Mouse (Mus musculus) adipocyte (in vitro differentiated cells): Measurements from ENCODE around the gene Krtap7-1.

ENCODE experiments used
- DNase-seq: peaks from one replicate; pipeline ENCODE4 v3.0.0-alpha.2; 2016; ENCODE audit warnings: low spot score

Krtap7-1 gene

DNA sequence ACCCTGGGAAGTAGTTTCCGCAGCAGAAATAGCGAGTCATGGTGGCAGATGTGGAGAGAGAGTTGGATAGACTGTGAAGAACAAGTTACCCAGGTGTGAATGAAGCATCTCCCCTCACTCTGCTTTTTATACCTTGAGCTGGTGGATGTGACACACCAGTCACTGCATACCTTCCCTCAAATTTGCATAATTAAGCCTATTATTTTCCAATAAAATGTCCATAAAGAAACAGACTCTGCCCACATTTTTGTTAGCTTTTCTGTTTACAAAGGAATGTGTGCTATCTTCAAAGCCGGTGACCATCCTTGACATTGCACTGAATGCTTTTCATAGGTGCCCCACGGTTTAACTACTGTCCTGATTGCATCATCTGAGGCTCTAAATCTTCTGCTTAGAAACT is at the start of gene Krtap7-1:
TSS of gene Krtap7-1 (minus strand) at position 101 of the 400 bp plus-strand sequence.
- no peak for DNase-seq

DNA sequence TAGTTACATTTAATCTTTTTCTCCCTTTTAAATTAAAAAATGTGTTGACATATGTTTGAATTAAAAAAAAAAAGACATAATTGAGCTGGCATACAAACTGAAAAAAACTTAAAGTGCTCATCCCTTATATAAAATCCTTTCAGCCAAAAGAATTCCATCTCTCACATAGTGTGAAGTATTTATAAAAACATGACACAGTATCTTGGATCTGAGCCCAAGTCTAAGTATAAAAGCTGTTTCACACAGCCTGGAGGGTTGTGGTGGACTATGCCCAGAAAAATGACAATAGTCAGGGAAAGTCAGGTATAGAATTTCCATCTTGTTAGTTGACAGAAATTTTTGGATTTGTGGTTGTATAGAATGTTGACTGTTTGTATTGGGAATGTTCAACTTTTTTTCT is 42.2 kb upstream of the Krtap7-1 start:
- DNase-seq = no peak

DNA sequence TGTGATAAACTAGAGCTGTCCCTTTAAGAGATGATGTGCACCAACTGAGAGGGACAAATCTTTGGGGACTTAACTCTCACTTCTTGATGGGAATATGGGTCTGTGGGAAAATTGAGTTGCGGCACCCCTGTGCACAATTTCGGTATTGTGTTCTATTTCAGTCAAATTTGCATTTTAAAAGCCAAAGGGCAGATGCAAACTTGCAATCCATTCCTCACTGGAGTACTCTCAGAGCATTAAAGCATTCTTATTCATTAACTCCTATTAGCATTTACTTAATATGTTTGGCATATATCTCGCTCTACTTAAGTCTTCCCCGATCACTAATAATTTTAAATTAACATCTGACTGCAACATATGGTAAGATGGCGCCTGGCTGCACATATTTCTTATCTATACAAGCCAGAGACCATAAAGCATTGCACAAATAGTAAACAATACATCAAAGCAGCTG is 29.9 kb upstream of the Krtap7-1 start:
- no peak for DNase-seq

DNA sequence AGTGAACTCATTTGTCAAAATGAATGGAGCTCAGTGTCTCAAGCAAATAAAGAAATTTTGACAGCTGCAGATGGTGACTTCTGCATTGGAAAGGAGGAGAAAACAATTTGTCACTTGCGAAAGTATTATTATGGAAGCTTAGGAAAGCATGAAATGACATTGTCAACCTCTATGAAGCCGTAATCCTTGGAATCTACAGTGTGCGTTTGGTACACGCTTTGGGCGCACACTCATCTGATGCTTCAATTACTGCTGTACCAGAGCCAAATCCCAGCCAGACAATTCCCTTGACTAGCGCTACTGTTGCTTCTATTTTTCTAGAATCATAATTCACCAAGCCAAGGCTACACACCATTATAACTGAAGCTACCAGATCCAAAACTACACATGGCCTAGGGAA is 29.2 kb upstream of the Krtap7-1 start:
- DNase-seq = no peak

DNA sequence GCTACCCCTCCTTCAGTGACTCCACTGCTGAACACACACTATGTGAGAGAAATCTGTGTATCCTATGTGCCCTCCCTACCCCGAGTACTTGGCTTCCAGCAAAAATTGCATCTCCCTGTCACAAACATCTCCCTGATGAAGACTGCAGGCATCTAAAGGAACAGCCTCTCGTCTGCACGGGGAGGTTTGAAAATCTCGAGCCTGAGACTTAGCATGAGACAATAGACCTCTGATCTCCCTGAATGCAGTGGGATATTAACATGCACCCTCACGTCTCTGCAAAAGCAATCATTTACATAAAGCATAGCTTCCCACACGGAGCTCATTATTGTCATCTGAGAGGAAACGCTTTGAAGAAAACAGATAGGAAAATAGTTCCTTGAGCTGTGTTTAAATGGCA is 22.4 kb upstream of the Krtap7-1 start:
- DNase-seq = no peak

DNA sequence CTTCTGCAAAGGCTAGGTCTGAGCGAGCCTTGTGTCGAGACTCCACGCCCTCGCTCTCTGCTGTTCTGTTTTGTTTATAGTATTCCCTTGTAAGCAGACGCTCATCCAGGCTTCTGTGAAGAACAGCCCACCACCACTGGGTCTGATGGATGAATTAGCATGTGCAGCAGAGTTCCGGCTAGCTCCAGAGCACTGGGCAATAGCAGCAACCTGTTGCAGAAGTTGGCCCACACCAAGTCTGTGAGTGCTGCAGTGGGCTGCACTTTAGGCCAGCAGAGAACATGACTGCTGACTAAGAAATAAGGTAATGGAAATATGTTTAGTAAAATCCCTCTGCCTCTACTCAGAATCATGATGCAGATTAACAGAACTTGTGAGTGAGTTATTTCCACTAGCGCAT is 21.7 kb upstream of the Krtap7-1 start:
- DNase-seq = no peak

DNA sequence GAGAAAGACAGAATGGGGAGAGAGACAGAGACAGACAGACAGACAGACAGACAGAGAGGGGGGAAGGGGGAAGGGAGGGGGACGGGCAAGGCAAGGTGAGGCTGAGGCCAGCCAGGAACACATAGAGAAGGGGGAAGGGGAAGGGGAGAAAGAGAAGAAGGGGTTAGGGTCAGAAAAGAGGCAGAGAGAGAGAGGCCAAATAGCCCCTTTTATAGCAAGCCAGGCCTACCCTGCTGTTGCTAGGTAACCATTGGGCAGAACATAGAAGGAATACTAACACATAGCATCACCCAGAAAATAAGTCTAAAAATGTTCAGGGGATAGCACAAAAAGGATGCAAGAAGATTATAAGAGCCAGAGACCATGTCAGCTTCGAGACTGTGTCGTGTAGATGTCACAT is 20.3 kb upstream of the Krtap7-1 start:
- DNase-seq = no peak

DNA sequence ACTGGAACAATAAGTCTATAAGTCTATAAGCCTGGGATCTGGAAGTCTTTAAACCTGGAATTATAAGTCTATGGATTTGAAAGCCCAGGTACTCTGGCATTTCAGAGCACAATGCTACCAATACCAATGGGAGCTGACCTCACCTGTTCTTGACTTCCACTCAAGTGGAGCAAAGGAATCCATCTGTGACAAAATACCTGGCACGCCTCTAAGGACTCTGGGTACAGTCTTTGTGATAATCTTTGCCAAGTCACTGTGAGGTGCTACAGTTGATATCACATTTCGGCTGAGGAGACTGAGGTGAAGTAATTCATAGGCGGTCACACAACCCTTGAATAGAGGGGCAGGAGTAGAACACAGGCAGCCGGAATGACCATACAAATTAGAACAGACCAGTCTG is 12.9 kb upstream of the Krtap7-1 start:
- no peak for DNase-seq

DNA sequence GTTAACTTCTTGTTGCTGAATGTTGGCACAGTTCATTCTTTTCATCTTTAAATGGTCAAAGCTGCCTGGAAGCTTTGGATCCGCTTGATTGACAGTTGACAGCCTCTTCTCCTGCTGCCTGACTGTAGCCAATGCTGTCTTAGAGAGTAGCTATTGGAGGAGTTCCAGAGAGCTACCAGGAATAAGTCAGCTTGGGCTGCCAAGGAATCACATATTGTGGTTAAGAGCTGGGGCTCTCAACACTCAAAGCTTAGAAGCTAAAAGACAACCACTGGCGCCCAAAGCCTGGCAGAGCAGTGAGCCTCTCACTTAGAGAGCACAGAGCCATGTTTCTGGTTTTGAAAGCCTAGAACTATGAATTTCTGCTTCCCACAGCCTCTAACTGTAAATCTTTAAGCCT is 12.4 kb upstream of the Krtap7-1 start:
- no peak for DNase-seq

DNA sequence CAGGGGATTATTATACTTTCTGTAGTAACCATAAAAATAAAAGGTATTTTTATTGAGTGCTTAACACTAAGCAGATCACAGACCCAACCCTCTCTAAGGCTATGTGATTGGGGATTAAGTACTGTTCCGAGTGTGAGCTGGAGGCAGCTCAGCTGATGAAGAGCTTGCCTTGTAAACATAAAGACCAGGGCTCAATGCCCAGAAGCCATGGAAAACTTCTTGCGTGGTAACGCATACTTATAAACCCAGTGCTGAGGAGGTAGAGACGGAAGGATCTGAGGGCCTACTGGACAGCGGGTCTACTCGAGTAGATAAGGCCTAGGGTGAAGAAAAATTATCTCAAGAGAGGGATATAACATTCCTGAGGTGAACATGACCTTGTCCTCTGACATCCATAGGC is 12.0 kb upstream of the Krtap7-1 start:
- no peak for DNase-seq

DNA sequence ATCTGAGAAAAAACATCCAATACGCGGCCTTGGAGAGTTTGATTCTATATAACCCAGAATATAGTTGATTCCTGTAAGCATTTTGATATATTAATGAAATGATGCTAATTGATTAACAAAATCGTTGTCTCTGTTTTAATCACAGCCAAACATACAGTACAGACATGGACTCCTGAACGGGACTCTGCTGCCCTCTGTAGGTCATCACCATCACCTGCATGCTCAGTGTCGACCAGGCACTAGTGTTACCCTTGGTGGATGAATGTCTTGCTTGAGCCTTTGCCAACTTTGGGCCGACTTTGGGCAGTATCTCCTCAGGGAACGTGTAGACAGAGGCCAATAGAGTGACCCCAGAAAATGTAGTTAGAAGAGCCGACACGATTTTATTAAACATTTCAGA is 9.5 kb upstream of the Krtap7-1 start:
- DNase-seq = peak; percentile 8

DNA sequence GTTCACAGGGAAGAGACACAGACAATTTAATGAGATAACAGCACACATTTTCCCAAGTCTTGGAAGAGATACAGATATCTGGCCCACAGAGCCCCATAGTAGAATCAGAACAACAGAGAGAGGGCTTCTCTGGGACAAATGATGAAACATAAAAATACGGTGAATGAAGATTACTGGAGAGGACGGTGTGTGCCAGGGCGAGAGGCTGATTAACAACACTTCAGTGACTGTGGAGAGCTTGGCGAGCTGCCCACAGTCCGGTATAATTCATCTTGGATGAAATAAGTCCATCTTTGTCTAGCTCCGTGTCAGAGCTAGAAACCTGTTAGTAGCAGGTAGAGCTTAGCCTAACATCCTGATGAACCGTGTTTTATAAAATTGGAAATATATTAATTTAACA is 5.3 kb upstream of the Krtap7-1 start:
- no peak for DNase-seq

DNA sequence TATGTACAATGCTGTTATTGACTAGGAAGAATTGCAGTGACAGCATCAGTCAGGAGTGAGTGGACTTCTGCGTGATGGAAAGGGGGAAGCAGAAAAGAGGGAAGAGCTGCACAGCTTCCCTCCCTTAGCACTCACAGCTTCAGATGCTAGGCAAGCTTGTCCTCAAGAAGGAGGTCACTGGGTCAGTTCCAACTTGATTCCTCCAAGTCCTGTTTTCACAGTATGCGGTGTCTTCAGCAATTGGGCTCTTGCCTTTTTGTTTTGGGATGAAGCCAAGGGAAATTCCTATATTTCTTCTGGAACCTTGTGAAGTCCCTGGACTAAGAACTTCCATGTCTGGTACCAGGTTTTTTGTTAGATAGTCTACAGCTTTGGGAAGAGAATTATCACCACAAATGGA is 4.6 kb downstream of the Krtap7-1 start:
- no peak for DNase-seq

DNA sequence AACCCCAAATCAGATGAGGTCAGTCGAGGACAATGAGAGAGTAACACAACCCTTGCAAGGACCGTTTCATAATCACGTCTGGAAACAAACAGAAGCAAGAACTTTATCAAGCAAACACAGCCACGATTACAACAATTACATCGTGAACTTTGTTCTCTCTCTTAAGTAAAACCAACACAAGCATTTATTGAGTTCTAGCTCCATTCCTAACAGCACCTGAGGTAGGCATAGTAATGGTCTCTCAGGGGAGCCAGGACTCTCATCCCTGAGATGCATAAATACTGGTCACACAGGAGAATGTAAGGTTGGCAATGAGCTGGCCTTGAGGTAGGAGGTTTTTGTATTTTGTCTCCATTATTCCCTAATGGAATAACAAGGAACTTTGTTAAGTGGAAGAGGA is 6.3 kb downstream of the Krtap7-1 start:
- DNase-seq = no peak

DNA sequence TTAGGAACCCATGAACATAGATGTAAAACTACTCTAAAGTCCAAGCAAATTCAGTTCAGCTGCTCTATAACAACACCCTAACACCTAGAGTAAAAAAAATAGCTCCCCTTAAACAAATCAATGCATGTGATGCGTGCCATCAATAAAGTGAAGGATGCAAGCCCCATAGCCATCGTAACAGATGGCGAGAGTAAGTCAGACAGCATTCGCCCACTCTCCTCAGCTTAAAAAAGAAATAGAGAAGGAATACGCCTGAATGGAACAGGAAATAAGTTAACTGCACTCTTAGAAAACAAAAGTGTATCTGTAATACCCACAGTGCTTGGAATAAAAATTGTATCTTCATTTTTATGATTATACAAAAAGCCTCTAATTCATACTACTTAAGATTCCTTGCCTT is 11.1 kb downstream of the Krtap7-1 start:
- no peak for DNase-seq

DNA sequence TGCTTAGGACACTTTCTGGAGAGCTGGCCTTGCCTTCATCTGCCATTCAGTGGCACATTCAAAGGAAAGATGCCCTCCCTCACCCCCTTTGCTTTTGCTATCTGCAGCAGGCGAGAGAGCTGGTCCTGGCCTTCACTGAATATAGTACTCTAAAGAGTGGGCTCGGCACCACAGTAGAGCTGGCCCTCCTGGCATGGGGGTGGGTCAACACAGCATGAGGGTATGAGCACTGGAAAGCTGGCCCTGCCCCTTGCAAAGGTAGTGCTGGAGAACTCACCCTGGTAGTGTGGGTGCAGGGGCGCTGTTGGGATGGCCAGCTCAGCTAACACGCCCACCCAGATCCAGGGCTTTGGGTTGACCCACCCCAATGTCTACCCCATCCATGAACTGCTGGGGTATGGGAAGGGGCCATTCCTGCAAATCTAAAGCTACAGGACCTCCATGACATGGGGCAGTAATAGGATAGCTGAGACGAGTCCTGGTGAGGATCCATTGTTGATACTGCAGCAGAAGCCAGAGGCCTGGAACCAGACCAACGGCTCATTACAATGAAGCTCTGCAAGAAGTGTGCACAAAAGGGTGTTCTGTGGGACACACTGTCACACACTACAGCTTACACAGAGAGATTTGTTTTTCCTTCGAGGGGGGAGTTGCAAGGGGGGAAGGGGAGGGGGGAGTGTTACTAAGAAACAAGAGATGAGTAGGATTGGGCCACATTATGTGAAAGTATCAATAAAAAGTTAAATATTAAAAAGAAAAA is 12.5 kb downstream of the Krtap7-1 start:
- DNase-seq = no peak

DNA sequence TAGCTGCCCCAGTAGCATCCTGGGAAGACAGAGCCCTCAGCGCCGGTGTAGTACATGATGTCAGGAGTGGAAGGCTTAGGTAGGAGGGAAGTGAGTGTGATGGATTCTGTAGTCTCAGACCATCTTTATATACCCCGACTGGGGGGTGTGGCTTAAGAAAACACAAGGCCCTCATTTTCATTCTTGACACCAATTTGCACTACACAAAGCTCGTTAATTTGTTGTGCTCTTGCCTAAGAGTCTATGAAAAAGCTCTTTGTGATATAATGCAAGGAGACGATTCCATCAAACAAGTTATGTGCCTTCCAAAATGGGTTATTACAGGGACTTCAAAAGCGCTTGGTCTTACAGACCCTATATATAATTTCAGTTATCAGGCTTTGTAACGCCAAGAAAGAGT is 20.3 kb downstream of the Krtap7-1 start, which contains the start of gene Krtap8-1:
TSS of gene Krtap8-1 (minus strand) at position 101 of the 400 bp plus-strand sequence.
- no peak for DNase-seq

DNA sequence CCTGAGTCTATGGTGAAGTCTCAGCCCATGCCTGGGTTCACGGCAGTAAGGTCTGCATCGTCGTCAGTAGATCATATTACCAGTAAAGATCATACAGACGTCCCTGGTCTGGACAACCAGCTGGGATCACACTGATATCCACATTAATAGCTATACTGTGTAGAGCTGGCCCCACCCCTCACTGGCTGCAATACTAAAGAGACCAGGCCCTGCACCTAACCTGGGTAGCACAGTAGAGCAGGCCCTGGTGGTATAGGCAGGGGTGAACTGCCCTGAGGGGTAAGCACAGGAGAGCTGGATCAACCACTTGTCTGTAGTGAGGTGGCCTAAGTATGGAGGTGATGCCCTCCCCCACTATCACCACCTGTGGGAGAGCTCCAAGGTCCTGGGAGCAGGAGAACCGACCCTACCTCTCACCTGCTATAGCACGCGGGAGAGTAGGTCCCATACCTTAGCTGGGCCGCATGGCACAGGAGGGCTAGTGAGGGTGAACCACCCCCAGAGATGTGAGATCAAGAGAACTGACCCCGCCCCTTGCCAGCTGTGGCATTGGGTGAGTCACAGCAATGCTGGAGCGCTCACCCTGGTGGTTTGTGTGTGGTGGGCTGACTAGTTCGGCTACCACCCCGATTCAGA is 30.3 kb downstream of the Krtap7-1 start:
- no peak for DNase-seq

DNA sequence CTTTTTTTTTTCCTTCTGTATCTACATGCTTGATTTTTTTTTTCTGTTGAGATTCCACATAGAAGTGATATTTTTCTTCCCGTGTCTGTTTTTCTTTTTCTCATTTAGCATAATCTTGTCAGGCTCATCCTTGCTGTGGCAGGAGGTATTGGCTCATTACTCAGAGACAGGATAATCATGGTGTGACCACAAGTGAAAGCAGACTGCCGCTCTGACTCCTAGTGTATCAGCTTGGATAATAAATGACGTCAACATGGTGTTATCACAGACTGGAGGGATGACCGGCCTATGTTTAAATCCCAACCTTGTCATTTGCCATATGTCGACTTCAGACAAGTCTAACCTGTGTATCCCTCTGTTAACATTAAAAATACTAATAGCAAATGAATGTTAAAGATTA is 46.9 kb downstream of the Krtap7-1 start:
- no peak for DNase-seq
